In genomic region chr9:9052920-9053319, GRCm38 (mm10) we compare ENCODE assay signal across 20 mouse cellular contexts.
A peak's percentile ranks its signal among the peaks of the same experiment; 100 is the strongest.
DNase-seq lines count a peak whose midpoint lies in the region; TF ChIP-seq lines count a peak whose summit lies in the region.
"Had no signal": no experiment of that assay in that cellular context is flagged by ENCODE, and none has a peak within 500 bp of the region (broad histone marks: within the 10 kb centered on the region; RNA-seq: fewer than 3 reads in every experiment).

No protein-coding gene starts in this region.

- no peak overlapping the region for H3K4me3 ChIP-seq in C2C12 (ENCODE audit: insufficient read depth, poor library complexity, severe bottlenecking)
- H3K4me3 ChIP-seq: embryonic facial prominence, embryonic 13.5 days; embryonic facial prominence, embryonic 15.5 days; erythroblast, embryonic 14.5 days; forebrain, embryonic 10.5 days; forebrain, embryonic 12.5 days had no signal

- peaks cover 8% of the 10 kb centered on the region for H3K36me3 ChIP-seq in C2C12 (ENCODE audit: control insufficient read depth, insufficient read depth)

- DNase-seq in 416B (ENCODE audit: low read depth): peak; percentile 26
- DNase-seq in NIH3T3 (ENCODE audit: low read depth): peak; percentile 8
- no peak for DNase-seq in cerebellum, adult 8-10 months
- DNase-seq in embryo, embryonic 11 days: no peak
- DNase-seq in spleen, adult 12 weeks (ENCODE audit: low spot score): no peak
- DNase-seq: adrenal gland, adult 8-10 months; adrenal gland, postnatal 14 days; adrenal gland, postnatal 36 days; B cell, adult 2 months; cerebellum, adult 11 months; cerebellum, adult 18-20 months; cerebellum, adult 9-10 months; cerebellum, postnatal 10 days; cerebellum, postnatal 25 days had no signal

- no peak for TF ChIP-seq CTCF in C2C12 (IDR thresholded peaks at IDR 0.05; ENCODE audit: control insufficient read depth, insufficient read depth, insufficient read length)

- no peaks in the 10 kb centered on the region for H3K79me3 ChIP-seq in C2C12 (ENCODE audit: low read depth)

- no peak overlapping the region for H3ac ChIP-seq in C2C12 (ENCODE audit: control insufficient read depth, insufficient read length, low read depth)

- no peaks in the 10 kb centered on the region for H3K27me3 ChIP-seq in C2C12 (ENCODE audit: control insufficient read depth, insufficient read depth, insufficient read length)
- H3K27me3 ChIP-seq: embryonic facial prominence, embryonic 13.5 days; embryonic facial prominence, embryonic 15.5 days; forebrain, embryonic 12.5 days had no signal

- H3K79me2 ChIP-seq in C2C12 (ENCODE audit: control insufficient read depth, insufficient read depth): peaks cover 5% of the 10 kb centered on the region

TF ChIP-seq in C2C12, 6 proteins besides CTCF, POLR2A, EP300 and RAD21:
- TF ChIP-seq MYOD1 (IDR thresholded peaks at IDR 0.05; ENCODE audit: control insufficient read depth, insufficient read length, low read depth) (peak; percentile 31), USF1 (IDR thresholded peaks at IDR 0.05; ENCODE audit: low read depth) (no peak)

Comparison
In these comparisons a context has a peak if more than half of its experiments do, and no peak if none do; other contexts are left out.
1. DNase-seq: peak in 416B (single experiment) and NIH3T3 (single experiment); none in cerebellum, adult 8-10 months (single experiment), embryo, embryonic 11 days (single experiment) and spleen, adult 12 weeks (single experiment).